Mouse (Mus musculus) limb, embryonic 12.5 days (tissue): ENCODE data around the gene Eif4h. TPM values are rescaled to one million over a fixed set of nuclear protein-coding genes. Genes with fewer than 3 reads are reported as not detected.

ENCODE experiments used
- ATAC-seq: fragments of 200-750 bp; cut with Nextera tagmentation; 2 replicates; pipeline ENCODE4 v1.8.0; 2017; ENCODE audit warnings: low read depth, moderate TSS enrichment; ENCODE audit not compliant: insufficient number of reproducible peaks, insufficient read depth, low FRiP score, low TSS enrichment
- H3K27ac ChIP-seq: fragments of 300-500 bp; sonication (generic); 2 replicates; pipeline ENCODE4 v1.5.1; 2016; ENCODE audit warnings: mild to moderate bottlenecking, moderate library complexity
- H3K27me3 ChIP-seq: fragments of 300-500 bp; sonication (generic); 2 replicates; pipeline ENCODE4 v1.6.1; 2016; ENCODE audit warnings: mild to moderate bottlenecking, moderate library complexity
- H3K36me3 ChIP-seq: fragments of 300-500 bp; sonication (generic); 2 replicates; pipeline ENCODE4 v1.6.1; 2016; ENCODE audit warnings: mild to moderate bottlenecking, moderate library complexity
- H3K4me1 ChIP-seq: fragments of 300-500 bp; sonication (generic); replicated peaks from 2 replicates; pipeline ENCODE4 v1.6.1; 2016
- H3K4me2 ChIP-seq: fragments of 300-500 bp; sonication (generic); 2 replicates; pipeline ENCODE4 v1.6.1; 2016; ENCODE audit warnings: mild to moderate bottlenecking, moderate library complexity
- H3K4me3 ChIP-seq: fragments of 300-500 bp; sonication (generic); replicated peaks from 2 replicates; pipeline ENCODE4 v1.5.1; 2016; ENCODE audit warnings: mild to moderate bottlenecking
- H3K9ac ChIP-seq: fragments of 300-500 bp; sonication (generic); replicated peaks from 2 replicates; pipeline ENCODE4 v1.6.1; 2016; ENCODE audit warnings: mild to moderate bottlenecking, moderate library complexity
- H3K9me3 ChIP-seq: fragments of 300-500 bp; sonication (generic); 2 replicates; pipeline ENCODE4 v1.6.1; 2016; ENCODE audit warnings: mild to moderate bottlenecking, moderate library complexity
- WGBS: fragments of 180-500 bp; shearing (Covaris S2); methylation state at CpG from one replicate; pipeline ENCODE4 v1.1.7; 2016; 5-methylcytosine and 5-hydroxymethylcytosine counted together
- polyA plus RNA-seq: library from polyadenylated mRNA; unstranded; fragments of >200 nt; fragmentation: Nextera tagmentation; extraction: Ambion mirVana; gene quantifications from 2 replicates; pipeline ENCODE4 v1.2.1, GENCODE M21; 2016

Eif4h gene
- polyA plus RNA-seq, 1 experiment from 2014 or later = 531 TPM

- Histone ChIP-seq H3K27ac (no peak overlapping the region), H3K4me1 (no peaks in the 10 kb centered on the region), H3K9ac (no peak overlapping the region), H3K4me2 (no peak overlapping the region), H3K27me3 (no peaks in the 10 kb centered on the region), H3K36me3 (0 out of 2 replicates have a peak, but pooled peaks cover 3% of the 10 kb centered on the region), H3K4me3 (no peak overlapping the region), H3K9me3 (no peaks in the 10 kb centered on the region)
- no peak for ATAC-seq
Observed at GRCm38 (mm10) chr5:134606314-134606713, 33.0 kb downstream of the Eif4h start.

- Histone ChIP-seq H3K4me3 (no peak overlapping the region), H3K27ac (no peak overlapping the region), H3K4me2 (no peak overlapping the region), H3K36me3 (peaks cover 9% of the 10 kb centered on the region), H3K27me3 (no peaks in the 10 kb centered on the region), H3K9ac (no peak overlapping the region), H3K4me1 (peaks cover 7% of the 10 kb centered on the region), H3K9me3 (no peaks in the 10 kb centered on the region)
- 82% methylated on average over 11 of the region's 11 CpGs for WGBS
- ATAC-seq = no peak
Observed at GRCm38 (mm10) chr5:134604376-134604775, 34.9 kb downstream of the Eif4h start.

GRCm38 (mm10) chr5:134597711-134598110 is 41.6 kb downstream of the Eif4h start:
- Histone ChIP-seq H3K27ac (no peak overlapping the region), H3K9me3 (no peaks in the 10 kb centered on the region), H3K4me3 (no peak overlapping the region), H3K36me3 (peaks cover 70% of the 10 kb centered on the region), H3K9ac (no peak overlapping the region), H3K27me3 (no peaks in the 10 kb centered on the region), H3K4me1 (peaks cover 8% of the 10 kb centered on the region), H3K4me2 (no peak overlapping the region)
- no peak for ATAC-seq
- WGBS = 85% methylated on average over 10 of the region's 10 CpGs

GRCm38 (mm10) chr5:134593093-134593492 is 46.2 kb downstream of the Eif4h start:
- 90% methylated on average over 9 of the region's 9 CpGs for WGBS
- Histone ChIP-seq H3K4me3 (no peak overlapping the region), H3K9ac (0 out of 2 replicates have a peak overlapping the region, but pooled peaks have one; percentile 18), H3K27ac (no peak overlapping the region), H3K27me3 (no peaks in the 10 kb centered on the region), H3K4me1 (no peaks in the 10 kb centered on the region), H3K9me3 (no peaks in the 10 kb centered on the region), H3K4me2 (no peak overlapping the region), H3K36me3 (peaks cover 96% of the 10 kb centered on the region)
- ATAC-seq = no peak

- Histone ChIP-seq H3K4me3 (no peak overlapping the region), H3K4me2 (no peak overlapping the region), H3K4me1 (no peaks in the 10 kb centered on the region), H3K9me3 (no peaks in the 10 kb centered on the region), H3K36me3 (peaks cover 94% of the 10 kb centered on the region), H3K27me3 (no peaks in the 10 kb centered on the region), H3K27ac (no peak overlapping the region), H3K9ac (no peak overlapping the region)
- ATAC-seq = no peak
- 93% methylated on average over 11 of the region's 11 CpGs for WGBS
Observed at GRCm38 (mm10) chr5:134592026-134592581, 47.2 kb downstream of the Eif4h start.

- Histone ChIP-seq H3K9ac (no peak overlapping the region), H3K4me3 (no peak overlapping the region), H3K4me2 (no peak overlapping the region), H3K36me3 (peaks cover 86% of the 10 kb centered on the region), H3K27ac (no peak overlapping the region), H3K27me3 (no peaks in the 10 kb centered on the region), H3K9me3 (no peaks in the 10 kb centered on the region), H3K4me1 (no peaks in the 10 kb centered on the region)
- WGBS = 93% methylated on average over 3 of the region's 3 CpGs
- no peak for ATAC-seq
Observed at GRCm38 (mm10) chr5:134589900-134590299, 49.4 kb downstream of the Eif4h start.

- H3K27ac ChIP-seq = no peak overlapping the region
- no peak overlapping the region for H3K4me2 ChIP-seq
- no peaks in the 10 kb centered on the region for H3K9me3 ChIP-seq
- ATAC-seq = no peak
- H3K4me3 ChIP-seq = no peak overlapping the region
- H3K36me3 ChIP-seq = peaks cover 40% of the 10 kb centered on the region
- 90% methylated on average over 5 of the region's 5 CpGs for WGBS
- H3K4me1 ChIP-seq = peaks cover 12% of the 10 kb centered on the region
- no peaks in the 10 kb centered on the region for H3K27me3 ChIP-seq
- H3K9ac ChIP-seq = no peak overlapping the region
Observed at GRCm38 (mm10) chr5:134584798-134585197, 54.5 kb downstream of the Eif4h start.

GRCm38 (mm10) chr5:134583884-134584213 is 55.4 kb downstream of the Eif4h start:
- peaks cover 12% of the 10 kb centered on the region for H3K4me1 ChIP-seq
- peak overlapping the region; percentile 81 for H3K9ac ChIP-seq
- H3K36me3 ChIP-seq = peaks cover 32% of the 10 kb centered on the region
- no peak for ATAC-seq
- H3K9me3 ChIP-seq = no peaks in the 10 kb centered on the region
- no peaks in the 10 kb centered on the region for H3K27me3 ChIP-seq
- 85% methylated on average over 3 of the region's 3 CpGs for WGBS
- no peak overlapping the region for H3K27ac ChIP-seq
- H3K4me3 ChIP-seq = peak overlapping the region; percentile 89; the same call in 1 of the 2 replicates
- peak overlapping the region; percentile 90 for H3K4me2 ChIP-seq

- peak overlapping the region; percentile 81 for H3K9ac ChIP-seq
- H3K4me1 ChIP-seq = peaks cover 12% of the 10 kb centered on the region
- no peak for ATAC-seq
- no peaks in the 10 kb centered on the region for H3K9me3 ChIP-seq
- H3K36me3 ChIP-seq = peaks cover 26% of the 10 kb centered on the region
- no peaks in the 10 kb centered on the region for H3K27me3 ChIP-seq
- no peak overlapping the region for H3K27ac ChIP-seq
- WGBS = 34% methylated on average over 15 of the region's 15 CpGs
- peak overlapping the region; percentile 90 for H3K4me2 ChIP-seq
- H3K4me3 ChIP-seq = peak overlapping the region; percentile 89
Observed at GRCm38 (mm10) chr5:134583006-134583883, 56.0 kb downstream of the Eif4h start.

- Histone ChIP-seq H3K9me3 (no peaks in the 10 kb centered on the region), H3K9ac (peak overlapping the region; percentile 81), H3K4me3 (peak overlapping the region; percentile 89), H3K4me2 (peak overlapping the region; percentile 90), H3K27me3 (no peaks in the 10 kb centered on the region), H3K4me1 (peaks cover 12% of the 10 kb centered on the region), H3K27ac (0 out of 2 replicates have a peak overlapping the region, but pooled peaks have one; percentile 62), H3K36me3 (peaks cover 20% of the 10 kb centered on the region)
- ATAC-seq = peak; percentile 82
- WGBS = 8% methylated on average over 29 of the region's 30 CpGs
Observed at GRCm38 (mm10) chr5:134582221-134582907, 56.9 kb downstream of the Eif4h start.

- H3K27me3 ChIP-seq = no peaks in the 10 kb centered on the region
- peaks cover 12% of the 10 kb centered on the region for H3K4me1 ChIP-seq
- WGBS = 77% methylated on average over 5 of the region's 5 CpGs
- no peak for ATAC-seq
- no peaks in the 10 kb centered on the region for H3K9me3 ChIP-seq
- no peak within 1 kb of the TSS for H3K27ac ChIP-seq
- H3K9ac ChIP-seq = no peak within 1 kb of the TSS; the same call in 1 of the 2 replicates
- no peak within 1 kb of the TSS for H3K4me3 ChIP-seq
- H3K36me3 ChIP-seq = peaks cover 9% of the 10 kb centered on the region; the same call in 1 of the 2 replicates
- no peak within 1 kb of the TSS for H3K4me2 ChIP-seq
Observed at GRCm38 (mm10) chr5:134581146-134581545, 58.1 kb downstream of the Eif4h start, which contains the start of gene Rfc2. Gene Rfc2, plus strand, starts transcription at chr5:134581366.
